Mouse (Mus musculus): ENCODE results near the gene Inpp5k. TPM values are rescaled to one million over a fixed set of nuclear protein-coding genes. Genes with fewer than 3 reads are reported as not detected.

Inpp5k gene
- polyA plus RNA-seq, 1 experiment from 2014 or later = 30.3 TPM

DNA sequence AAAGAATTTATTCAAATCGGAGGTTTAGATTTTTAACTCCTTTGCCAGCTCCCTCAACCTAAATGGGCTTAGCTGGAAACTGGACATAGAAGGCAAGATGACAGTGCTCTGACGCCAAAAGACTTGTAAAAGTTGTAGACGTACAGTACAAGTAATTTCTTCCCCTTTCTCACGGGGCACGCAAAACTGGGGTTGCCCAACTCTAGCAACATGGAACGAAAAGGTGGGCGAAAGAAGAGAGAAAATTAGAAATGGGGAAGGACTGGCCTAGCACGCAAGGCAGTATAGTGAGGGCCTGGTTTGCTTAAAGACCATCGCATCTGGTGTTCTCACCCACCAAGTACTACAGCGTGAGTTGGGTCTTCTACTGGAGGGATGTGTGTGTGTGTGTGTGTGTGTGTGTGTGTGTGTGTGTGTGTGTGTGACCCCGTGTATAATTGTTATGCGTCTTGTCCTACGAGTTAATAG is 20.2 kb downstream of the Inpp5k start:
- 43% methylated on average over 13 of the region's 13 CpGs for WGBS
- no peak for ATAC-seq (ENCODE audit: low FRiP score)
- H3K4me1 ChIP-seq = peaks cover 33% of the 10 kb centered on the region
- H3K9me3 ChIP-seq (replicated peaks) = no peaks in the 10 kb centered on the region
- H3K27ac ChIP-seq = no peak overlapping the region
- H3K4me3 ChIP-seq = peak overlapping the region; percentile 57
- no peaks in the 10 kb centered on the region for H3K36me3 ChIP-seq
- peak overlapping the region; percentile 91 for H3K4me2 ChIP-seq (replicated peaks)
- peaks cover 28% of the 10 kb centered on the region for H3K27me3 ChIP-seq
- peak overlapping the region; percentile 75 for H3K9ac ChIP-seq

DNA sequence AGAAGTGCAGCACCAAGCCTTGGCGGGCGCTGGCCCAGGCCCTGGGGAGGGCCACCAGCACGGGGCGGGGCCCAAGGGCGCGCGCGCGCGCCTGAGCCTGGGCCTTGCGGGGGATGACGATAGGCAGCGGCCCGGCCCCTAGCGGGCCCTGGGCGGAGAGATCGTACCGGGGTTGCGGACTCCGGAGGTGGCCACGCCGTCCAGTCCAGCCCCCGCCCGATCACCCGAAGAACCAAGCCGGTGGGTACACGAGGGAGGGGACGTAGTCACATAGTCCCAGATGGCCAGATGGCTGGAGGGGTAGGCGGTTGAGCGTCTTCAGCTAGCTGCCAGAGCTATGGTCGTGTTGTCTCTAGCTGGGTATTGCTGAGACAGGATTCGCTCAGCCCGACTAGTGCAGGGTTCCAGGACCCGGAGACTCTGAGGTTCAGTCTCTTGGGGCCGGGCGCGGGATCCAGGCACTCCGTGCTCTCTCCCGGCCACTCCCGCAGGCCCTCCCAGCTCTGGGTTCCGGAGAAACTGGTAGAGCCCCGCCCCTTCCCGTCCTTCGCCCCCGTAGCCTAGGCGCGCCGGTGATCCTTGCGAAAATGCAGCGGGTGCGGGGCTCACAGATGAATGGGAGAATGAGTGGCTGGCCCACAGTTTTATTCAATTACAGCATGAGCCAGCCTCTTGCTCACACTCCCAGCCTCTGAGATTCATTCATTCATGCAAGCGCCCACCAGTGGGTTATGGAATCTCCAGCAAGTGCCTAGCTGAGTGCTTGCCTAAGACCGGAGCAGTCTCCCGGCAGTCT is 20.8 kb downstream of the Inpp5k start:
- H3K9ac ChIP-seq = peak overlapping the region; percentile 75
- H3K9me3 ChIP-seq (replicated peaks) = no peaks in the 10 kb centered on the region
- ATAC-seq (ENCODE audit: low FRiP score) = peak; percentile 63
- H3K4me2 ChIP-seq (replicated peaks) = peak overlapping the region; percentile 91
- peaks cover 34% of the 10 kb centered on the region for H3K27me3 ChIP-seq
- peak overlapping the region; percentile 57 for H3K4me3 ChIP-seq
- under 1% methylated on average over 53 of the region's 54 CpGs for WGBS
- H3K4me1 ChIP-seq = peaks cover 40% of the 10 kb centered on the region
- no peaks in the 10 kb centered on the region for H3K36me3 ChIP-seq
- peak overlapping the region; percentile 60 for H3K27ac ChIP-seq

- peak overlapping the region; percentile 75 for H3K9ac ChIP-seq
- peak overlapping the region; percentile 57 for H3K4me3 ChIP-seq
- H3K27ac ChIP-seq = no peak overlapping the region
- peaks cover 41% of the 10 kb centered on the region for H3K4me1 ChIP-seq
- no peak for ATAC-seq (ENCODE audit: low FRiP score)
- H3K4me2 ChIP-seq (replicated peaks) = peak overlapping the region; percentile 91
- 22% methylated on average over 20 of the region's 20 CpGs for WGBS
- no peaks in the 10 kb centered on the region for H3K9me3 ChIP-seq (replicated peaks)
- H3K36me3 ChIP-seq = no peaks in the 10 kb centered on the region
- peaks cover 42% of the 10 kb centered on the region for H3K27me3 ChIP-seq
These were observed 21.6 kb downstream of the Inpp5k start for GRCm38 (mm10) chr11:75652222-75652941.

DNA sequence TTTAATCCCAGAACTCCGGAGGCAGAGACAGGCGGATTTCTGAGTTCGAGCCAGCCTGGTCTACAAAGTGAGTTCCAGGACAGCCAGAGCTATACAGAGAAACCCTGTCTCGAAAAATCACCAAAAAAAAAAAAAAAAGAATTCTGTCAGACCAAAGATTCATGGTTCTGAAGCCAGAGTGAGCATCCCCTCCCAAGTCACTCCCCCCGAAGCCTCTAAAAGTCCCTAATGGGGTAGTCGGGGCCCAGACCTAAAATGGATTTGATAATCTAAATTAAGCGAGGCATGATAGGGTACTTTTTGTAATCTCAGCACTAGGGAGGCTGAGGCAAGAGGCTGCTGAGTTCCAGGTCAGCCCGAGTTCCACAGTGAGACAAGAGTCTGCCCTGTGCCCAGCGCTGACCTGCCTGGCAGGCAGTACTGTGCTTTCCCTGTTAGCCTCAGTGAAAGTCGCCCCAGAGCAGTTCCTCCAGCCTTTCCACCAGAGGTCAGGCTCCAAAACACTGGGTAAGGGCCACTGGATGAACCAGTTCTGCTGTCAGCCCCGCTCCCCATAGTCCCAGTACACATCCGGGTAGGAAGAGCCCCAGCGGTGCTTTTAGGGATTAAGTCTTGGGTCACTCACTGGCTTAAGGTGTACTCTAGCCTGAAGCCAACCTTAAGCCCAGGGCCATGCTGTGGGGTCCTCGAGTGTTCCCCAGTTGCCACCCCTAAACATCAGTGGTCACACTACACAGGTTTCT is 22.3 kb downstream of the Inpp5k start:
- H3K36me3 ChIP-seq = no peaks in the 10 kb centered on the region
- H3K27ac ChIP-seq = no peak overlapping the region
- peak overlapping the region; percentile 49 for H3K4me3 ChIP-seq
- no peaks in the 10 kb centered on the region for H3K9me3 ChIP-seq (replicated peaks)
- peak overlapping the region; percentile 85 for H3K4me2 ChIP-seq (replicated peaks)
- H3K9ac ChIP-seq = no peak overlapping the region
- no peak for ATAC-seq (ENCODE audit: low FRiP score)
- H3K27me3 ChIP-seq = peaks cover 43% of the 10 kb centered on the region
- WGBS = 25% methylated on average over 14 of the region's 14 CpGs
- peaks cover 41% of the 10 kb centered on the region for H3K4me1 ChIP-seq

DNA sequence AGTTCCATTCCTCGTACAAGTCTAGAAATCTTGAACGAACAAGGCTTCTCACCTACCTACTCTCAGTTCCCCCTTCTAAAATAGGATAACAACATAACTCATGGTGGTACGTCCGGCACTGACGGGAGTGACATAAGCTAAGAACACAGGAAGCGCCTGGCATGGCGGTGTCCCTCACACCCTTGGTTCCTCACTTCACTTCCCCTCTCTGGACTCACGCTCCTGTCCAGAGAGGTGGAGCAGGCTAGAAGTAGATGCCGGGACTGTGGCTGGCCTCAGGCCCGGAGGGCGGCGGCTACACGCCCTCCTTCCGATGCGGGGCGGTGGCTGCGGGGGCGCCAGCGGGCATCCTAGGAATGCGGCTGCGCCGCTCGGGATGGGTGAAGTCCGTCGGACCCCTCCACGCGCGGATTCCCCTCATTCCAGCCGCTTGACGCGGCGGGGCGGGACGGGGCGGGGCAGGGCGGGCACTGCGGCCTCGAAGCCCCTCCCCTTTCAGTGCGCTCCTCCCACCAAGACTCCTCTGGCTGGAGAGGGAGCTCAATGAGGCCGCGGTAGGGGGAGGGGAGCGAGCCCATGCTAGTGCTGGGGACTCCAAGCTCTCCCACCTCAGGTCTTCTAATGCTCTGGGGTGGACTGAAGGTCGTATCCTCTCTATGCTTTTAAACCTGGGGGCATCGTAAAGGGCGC is 23.1 kb downstream of the Inpp5k start:
- ATAC-seq (ENCODE audit: low FRiP score) = peak; percentile 48; the same call in 1 of the 2 replicates
- 2% methylated on average over 36 of the region's 45 CpGs for WGBS
- Histone ChIP-seq H3K9ac (peak overlapping the region; percentile 62), H3K27me3 (peaks cover 43% of the 10 kb centered on the region), H3K27ac (no peak overlapping the region), H3K4me1 (peaks cover 41% of the 10 kb centered on the region), H3K4me3 (peak overlapping the region; percentile 49), H3K9me3 (replicated peaks) (no peaks in the 10 kb centered on the region), H3K36me3 (no peaks in the 10 kb centered on the region), H3K4me2 (replicated peaks) (peak overlapping the region; percentile 85)

- H3K27me3 ChIP-seq = peaks cover 43% of the 10 kb centered on the region
- peak overlapping the region; percentile 62; the same call in 1 of the 2 replicates for H3K9ac ChIP-seq
- H3K4me3 ChIP-seq = peak overlapping the region; percentile 49
- H3K4me1 ChIP-seq = peaks cover 41% of the 10 kb centered on the region
- no peak for ATAC-seq (ENCODE audit: low FRiP score)
- peak overlapping the region; percentile 85 for H3K4me2 ChIP-seq (replicated peaks)
- H3K36me3 ChIP-seq = no peaks in the 10 kb centered on the region
- H3K27ac ChIP-seq = no peak overlapping the region
- no peaks in the 10 kb centered on the region for H3K9me3 ChIP-seq (replicated peaks)
- 41% methylated on average over 25 of the region's 25 CpGs for WGBS
These were observed 23.9 kb downstream of the Inpp5k start for GRCm38 (mm10) chr11:75654471-75655390.

GRCm38 (mm10) chr11:75655621-75656545 is 25.1 kb downstream of the Inpp5k start:
- H3K36me3 ChIP-seq = peaks cover 3% of the 10 kb centered on the region; the same call in 1 of the 2 replicates
- H3K27me3 ChIP-seq = peaks cover 43% of the 10 kb centered on the region
- no peak overlapping the region for H3K27ac ChIP-seq
- WGBS = 1% methylated on average over 77 of the region's 78 CpGs
- no peaks in the 10 kb centered on the region for H3K9me3 ChIP-seq (replicated peaks)
- H3K9ac ChIP-seq = peak overlapping the region; percentile 67
- 0 out of 2 replicates have a peak, but pooled peaks have one; percentile 29 for ATAC-seq (ENCODE audit: low FRiP score)
- H3K4me2 ChIP-seq (replicated peaks) = peak overlapping the region; percentile 99
- H3K4me1 ChIP-seq = peaks cover 40% of the 10 kb centered on the region
- H3K4me3 ChIP-seq = peak overlapping the region; percentile 65

GRCm38 (mm10) chr11:75656621-75657590 is 26.1 kb downstream of the Inpp5k start:
- H3K27ac ChIP-seq = no peak overlapping the region
- peaks cover 43% of the 10 kb centered on the region for H3K27me3 ChIP-seq
- 61% methylated on average over 19 of the region's 20 CpGs for WGBS
- H3K4me1 ChIP-seq = peaks cover 32% of the 10 kb centered on the region
- H3K9ac ChIP-seq = no peak overlapping the region
- peak overlapping the region; percentile 99 for H3K4me2 ChIP-seq (replicated peaks)
- ATAC-seq (ENCODE audit: low FRiP score) = no peak
- H3K9me3 ChIP-seq (replicated peaks) = no peaks in the 10 kb centered on the region
- peaks cover 12% of the 10 kb centered on the region for H3K36me3 ChIP-seq
- peak overlapping the region; percentile 65 for H3K4me3 ChIP-seq

DNA sequence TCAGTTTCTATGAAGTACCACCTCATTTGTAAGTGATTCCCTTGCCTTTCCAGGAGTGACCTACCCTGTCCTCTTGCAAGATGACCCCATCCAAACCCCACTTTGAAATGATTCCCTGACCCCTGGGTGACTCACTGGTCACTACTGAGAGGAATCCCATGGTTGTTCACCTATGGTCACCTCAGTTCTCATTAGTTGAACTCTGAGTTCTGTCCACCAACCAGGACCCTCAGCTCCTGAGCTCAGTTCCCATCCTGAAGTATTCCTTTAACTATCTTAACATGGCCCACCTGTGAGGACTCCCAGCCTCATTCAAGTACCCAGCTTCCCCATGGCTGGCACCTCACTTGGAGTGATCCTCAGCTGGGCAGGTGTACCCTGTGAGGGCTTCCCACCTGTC is 27.1 kb downstream of the Inpp5k start:
- no peak overlapping the region for H3K4me2 ChIP-seq (replicated peaks)
- H3K9me3 ChIP-seq (replicated peaks) = no peaks in the 10 kb centered on the region
- no peak for ATAC-seq (ENCODE audit: low FRiP score)
- H3K4me3 ChIP-seq = no peak overlapping the region
- peaks cover 24% of the 10 kb centered on the region for H3K4me1 ChIP-seq
- H3K27ac ChIP-seq = no peak overlapping the region
- peaks cover 12% of the 10 kb centered on the region for H3K36me3 ChIP-seq
- H3K27me3 ChIP-seq = peaks cover 36% of the 10 kb centered on the region
- H3K9ac ChIP-seq = no peak overlapping the region
